Mouse (Mus musculus) limb, embryonic 14.5 days (tissue): ENCODE data around the gene Elof1. TPM values are rescaled to one million over a fixed set of nuclear protein-coding genes. Genes with fewer than 3 reads are reported as not detected.
A peak's percentile ranks its signal among the peaks of the same experiment; 100 is the strongest.

Experiments used
- ATAC-seq: fragments of 200-750 bp; cut with Nextera tagmentation; 2 replicates; pipeline ENCODE4 v1.8.0; 2017; ENCODE audit warnings: low read depth, moderate number of reproducible peaks, moderate TSS enrichment; ENCODE audit not compliant: low FRiP score
- DNase-seq: peaks from one replicate; pipeline ENCODE4 v3.0.0-alpha.2; 2015; ENCODE audit warnings: low spot score
- H3K27ac ChIP-seq: fragments of 300-500 bp; sonication (generic); replicated peaks from 2 replicates; pipeline ENCODE4 v1.5.1; 2014; ENCODE audit warnings: low read depth, mild to moderate bottlenecking, low read length, moderate library complexity, mixed read lengths
- H3K27me3 ChIP-seq: fragments of 300-500 bp; sonication (generic); 2 replicates; pipeline ENCODE4 v1.6.1; 2014; ENCODE audit warnings: low read length, mixed read lengths; ENCODE audit not compliant: control insufficient read depth, insufficient read depth
- H3K36me3 ChIP-seq: fragments of 300-500 bp; sonication (generic); 2 replicates; pipeline ENCODE4 v1.6.1; 2014; ENCODE audit warnings: mild to moderate bottlenecking, low read length, moderate library complexity, mixed read lengths; ENCODE audit not compliant: control insufficient read depth, insufficient read depth
- H3K4me1 ChIP-seq: fragments of 300-500 bp; sonication (generic); 2 replicates; pipeline ENCODE4 v1.6.1; 2014; ENCODE audit warnings: antibody characterized with exemption, low read length, mixed read lengths; ENCODE audit not compliant: control insufficient read depth, insufficient read depth
- H3K4me2 ChIP-seq: fragments of 300-500 bp; sonication (generic); replicated peaks from 2 replicates; pipeline ENCODE4 v1.6.1; 2014; ENCODE audit warnings: low read depth, mild to moderate bottlenecking, low read length, moderate library complexity; ENCODE audit not compliant: severe bottlenecking
- H3K4me3 ChIP-seq: fragments of 300-500 bp; sonication (generic); replicated peaks from 2 replicates; pipeline ENCODE4 v1.5.1; 2014; ENCODE audit warnings: low read length
- H3K9ac ChIP-seq: fragments of 300-500 bp; sonication (generic); 2 replicates; pipeline ENCODE4 v1.6.1; 2014; ENCODE audit warnings: mild to moderate bottlenecking, low read depth, low read length, moderate library complexity; ENCODE audit not compliant: severe bottlenecking
- H3K9me3 ChIP-seq: fragments of 300-500 bp; sonication (generic); 2 replicates; pipeline ENCODE4 v1.6.1; 2016; ENCODE audit warnings: low read length; ENCODE audit not compliant: control insufficient read depth
- POLR2A ChIP-seq: fragments of 200-500 bp; IDR thresholded peaks from 2 replicates; pipeline ENCODE4 v1.8.0; 2012; ENCODE audit warnings: inconsistent platforms, mild to moderate bottlenecking, moderate library complexity, borderline replicate concordance; ENCODE audit not compliant: insufficient read depth, insufficient read length; ENCODE audit errors: extremely low read depth
- WGBS: fragments of 180-500 bp; shearing (Covaris S2); extraction: QIAGEN DNeasy Blood & Tissue Kit; methylation state at CpG from one replicate; pipeline ENCODE4 v1.1.7; 2014; 5-methylcytosine and 5-hydroxymethylcytosine counted together
- polyA plus RNA-seq, 2 experiments: library from polyadenylated mRNA; depleted of rRNA in 1 of 2; stranded (reverse) in 1 of 2; unstranded in 1 of 2; fragments of >200 nt; fragmentation: Nextera tagmentation in 1 of 2; extraction: Ambion mirVana in 1 of 2; gene quantifications; 2 replicates each; pipeline versions ENCODE4 v1.2.1 to v1.2.3; 2012 to 2014

The Elof1 gene
- polyA plus RNA-seq, 2 experiments = 145 to 206 TPM

DNA sequence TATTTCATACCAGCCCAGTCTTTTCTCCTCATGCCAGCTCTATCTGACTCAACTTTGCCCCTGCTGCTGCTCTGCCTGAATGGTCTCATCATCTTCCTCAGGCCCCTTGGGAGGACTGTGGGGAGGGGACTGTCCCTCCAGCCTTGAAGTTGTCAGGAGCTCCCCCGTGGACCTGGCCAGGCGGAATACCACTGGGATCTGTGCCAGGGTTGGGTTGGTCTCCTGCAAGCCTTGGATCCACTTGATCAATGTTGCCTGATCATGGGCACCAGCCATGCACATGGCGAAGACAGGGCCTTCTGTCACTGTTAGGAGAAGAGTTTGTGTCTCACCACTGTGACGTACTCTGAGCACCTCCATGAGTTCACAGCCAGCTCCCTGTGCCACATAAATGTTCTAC is 44.7 kb downstream of the Elof1 start:
- ATAC-seq (no peak), DNase-seq (no peak)
- Histone ChIP-seq H3K4me2 (no peak overlapping the region), H3K9ac (no peak overlapping the region), H3K4me1 (peaks cover 6% of the 10 kb centered on the region; the same call in 1 of the 2 replicates), H3K27me3 (no peaks in the 10 kb centered on the region), H3K36me3 (peaks cover 31% of the 10 kb centered on the region), H3K4me3 (no peak overlapping the region), H3K9me3 (no peaks in the 10 kb centered on the region), H3K27ac (no peak overlapping the region)
- WGBS = 86% methylated on average over 4 of the region's 4 CpGs
- no peak for TF ChIP-seq POLR2A

DNA sequence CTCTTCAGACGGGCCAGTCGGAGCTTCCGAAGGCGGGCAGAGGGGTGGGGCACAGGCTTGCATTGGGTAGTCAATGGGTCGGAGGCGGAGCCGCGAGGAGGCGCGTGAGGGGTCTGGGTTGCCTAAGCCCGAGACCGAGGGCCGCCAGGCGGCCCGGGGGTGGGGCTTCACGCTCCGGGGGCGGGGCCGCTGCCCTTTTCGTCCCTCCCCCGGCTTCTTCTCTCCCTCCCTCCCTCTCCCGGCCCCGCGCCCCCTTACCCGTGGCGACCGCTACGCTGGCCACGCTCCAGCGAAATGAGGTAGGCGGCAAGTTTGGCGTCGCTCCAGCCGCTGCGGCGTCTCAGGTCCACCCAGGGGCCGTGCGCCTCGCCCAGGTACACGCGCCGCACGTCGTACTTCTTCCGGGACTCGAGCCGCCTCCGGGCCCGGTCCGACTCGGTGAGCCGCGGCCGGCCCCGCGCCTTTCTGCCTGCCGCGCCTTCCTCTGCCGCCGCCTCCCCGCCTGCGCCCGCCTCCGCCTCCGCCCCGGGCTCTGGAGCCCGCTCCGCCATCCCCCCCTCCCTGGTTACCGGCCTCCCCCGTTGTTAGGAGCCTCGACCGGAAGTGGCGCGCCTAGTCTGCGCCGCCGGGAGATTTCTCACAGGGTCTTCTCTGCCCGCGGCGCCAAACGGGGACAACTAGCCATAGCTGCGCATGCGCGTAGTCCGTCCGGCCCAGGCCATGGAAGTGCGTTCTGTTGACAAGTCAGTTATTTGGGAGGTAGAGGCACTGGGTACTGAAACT is 46.0 kb downstream of the Elof1 start, which contains the start of the genes Gm49318 and Zfp653:
Gene Gm49318 (minus strand): TSS at position 469 of the 783 bp plus-strand sequence.
Gene Zfp653 (minus strand): TSS at position 586 of the 783 bp plus-strand sequence.
- peak within 1 kb of the TSS; percentile 85 for H3K4me3 ChIP-seq
- ATAC-seq (peak; percentile 97), DNase-seq (peak; percentile 98)
- peak within 1 kb of the TSS; percentile 92 for H3K9ac ChIP-seq
- H3K9me3 ChIP-seq = no peaks in the 10 kb centered on the region
- H3K27ac ChIP-seq = peak within 1 kb of the TSS; percentile 98
- H3K36me3 ChIP-seq = peaks cover 26% of the 10 kb centered on the region
- peak within 1 kb of the TSS; percentile 61 for H3K4me2 ChIP-seq
- peaks cover 6% of the 10 kb centered on the region; the same call in 1 of the 2 replicates for H3K4me1 ChIP-seq
- WGBS = under 1% methylated on average over 54 of the region's 87 CpGs
- TF ChIP-seq POLR2A = peak; percentile 12; the same call in 1 of the 2 replicates
- H3K27me3 ChIP-seq = no peaks in the 10 kb centered on the region

DNA sequence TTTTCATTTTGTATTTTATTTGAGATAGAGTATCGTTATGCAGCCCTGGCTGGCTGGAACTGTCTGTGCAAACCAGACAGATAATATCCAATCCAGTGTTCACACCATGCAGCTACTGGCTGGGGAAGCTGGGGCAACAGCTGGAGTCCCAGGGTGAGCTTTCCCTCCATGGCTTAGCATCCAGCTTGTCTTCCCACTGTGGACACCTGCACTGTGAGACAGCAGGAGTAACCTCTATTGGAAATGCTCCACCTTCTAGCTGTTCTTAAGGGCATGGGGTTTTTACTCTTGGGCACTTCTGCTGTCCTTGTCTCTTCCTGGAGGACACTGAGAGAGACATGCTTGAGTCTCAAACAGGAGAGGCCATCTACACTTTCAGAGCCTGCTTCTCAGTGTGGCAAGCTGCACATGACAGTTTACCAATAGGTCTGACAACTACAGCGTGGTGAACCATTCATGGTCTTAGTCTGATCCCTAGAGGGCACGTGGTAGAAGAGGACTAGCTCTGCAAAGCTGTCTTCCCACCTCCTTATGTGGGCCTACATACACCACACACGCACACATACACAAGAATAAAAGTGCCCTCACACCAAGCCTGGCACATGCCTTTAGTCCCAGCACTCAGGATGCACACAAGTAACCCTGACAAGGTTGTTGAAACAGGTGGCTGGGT is 47.0 kb downstream of the Elof1 start:
- WGBS = 68% methylated on average over 4 of the region's 4 CpGs
- Histone ChIP-seq H3K9ac (0 out of 2 replicates have a peak overlapping the region, but pooled peaks have one; percentile 16), H3K4me3 (peak overlapping the region; percentile 85), H3K9me3 (no peaks in the 10 kb centered on the region), H3K27me3 (no peaks in the 10 kb centered on the region), H3K27ac (0 out of 2 replicates have a peak overlapping the region, but pooled peaks have one; percentile 98), H3K4me1 (peaks cover 6% of the 10 kb centered on the region; the same call in 1 of the 2 replicates), H3K36me3 (peaks cover 34% of the 10 kb centered on the region), H3K4me2 (peak overlapping the region; percentile 61)
- no peak for TF ChIP-seq POLR2A
- ATAC-seq (no peak), DNase-seq (no peak)

DNA sequence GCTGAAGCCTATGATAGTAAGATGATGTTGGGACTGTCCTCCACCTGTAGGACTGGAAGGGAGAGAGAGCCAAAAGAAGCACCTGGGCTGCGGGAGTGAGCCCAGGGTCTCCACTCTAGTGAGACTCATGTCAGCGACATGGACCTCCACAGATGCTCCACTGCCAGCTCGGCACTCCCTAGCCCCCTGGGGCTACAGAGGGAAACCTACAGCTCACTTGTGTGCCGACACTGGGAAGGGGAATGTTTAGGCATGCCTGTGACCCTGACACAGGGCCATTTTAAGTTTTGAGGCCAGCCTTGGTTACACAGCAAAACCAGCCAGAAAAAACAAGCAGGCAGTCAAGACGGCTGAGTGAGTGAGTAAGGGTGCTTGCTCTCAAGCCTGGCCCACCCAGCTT is 49.8 kb downstream of the Elof1 start:
- no peak overlapping the region for H3K4me3 ChIP-seq
- peaks cover 45% of the 10 kb centered on the region for H3K36me3 ChIP-seq
- no peaks in the 10 kb centered on the region for H3K9me3 ChIP-seq
- TF ChIP-seq POLR2A = no peak
- no peak for ATAC-seq
- no peak overlapping the region for H3K4me2 ChIP-seq
- no peaks in the 10 kb centered on the region for H3K27me3 ChIP-seq
- peaks cover 6% of the 10 kb centered on the region; the same call in 1 of the 2 replicates for H3K4me1 ChIP-seq
- no peak for DNase-seq
- WGBS = 75% methylated on average over 5 of the region's 5 CpGs
- no peak overlapping the region for H3K27ac ChIP-seq
- H3K9ac ChIP-seq = no peak overlapping the region

DNA sequence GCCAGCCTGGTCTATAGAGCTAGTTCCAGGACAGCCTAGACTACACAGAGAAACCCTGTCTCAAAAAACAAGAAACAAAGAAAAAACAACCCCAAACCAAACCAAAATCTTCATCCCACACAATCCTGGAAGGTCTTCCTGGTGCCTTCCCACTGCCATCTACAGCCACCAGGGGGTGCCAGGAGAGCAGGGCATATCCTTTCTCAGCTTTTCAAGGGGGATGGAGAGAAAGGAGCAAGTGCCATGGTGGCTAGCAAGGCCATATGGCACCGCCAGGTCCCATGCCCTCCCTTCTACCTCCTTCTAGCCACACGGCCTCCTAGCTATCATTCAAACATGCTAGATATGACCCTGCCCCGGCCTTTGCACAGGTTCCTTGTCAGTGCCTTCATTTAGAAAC is 50.5 kb downstream of the Elof1 start:
- ATAC-seq (no peak), DNase-seq (no peak)
- 66% methylated on average over 3 of the region's 3 CpGs for WGBS
- Histone ChIP-seq H3K9ac (no peak overlapping the region), H3K27me3 (no peaks in the 10 kb centered on the region), H3K4me3 (no peak overlapping the region), H3K4me1 (peaks cover 6% of the 10 kb centered on the region; the same call in 1 of the 2 replicates), H3K9me3 (no peaks in the 10 kb centered on the region), H3K36me3 (peaks cover 50% of the 10 kb centered on the region), H3K27ac (no peak overlapping the region), H3K4me2 (no peak overlapping the region)
- no peak for TF ChIP-seq POLR2A
